Mouse (Mus musculus) liver, embryonic 16.5 days (tissue): ENCODE results near the gene Wnt10b. TPM values are rescaled to one million over a fixed set of nuclear protein-coding genes. Genes with fewer than 3 reads are reported as not detected.

Source experiments
- ATAC-seq: fragments of 200-750 bp; cut with Nextera tagmentation; 2 replicates; pipeline ENCODE4 v1.8.0; 2017; ENCODE audit warnings: low read depth, mild to moderate bottlenecking, moderate number of reproducible peaks, moderate library complexity
- H3K27ac ChIP-seq: fragments of 300-500 bp; sonication (generic); 2 replicates; pipeline ENCODE4 v1.5.1; 2014; ENCODE audit warnings: mild to moderate bottlenecking, low read length
- H3K27me3 ChIP-seq: fragments of 300-500 bp; sonication (generic); 2 replicates; pipeline ENCODE4 v1.6.1; 2014; ENCODE audit warnings: low read depth, low read length, mixed read lengths; ENCODE audit not compliant: control insufficient read depth, insufficient read depth
- H3K36me3 ChIP-seq: fragments of 300-500 bp; sonication (generic); 2 replicates; pipeline ENCODE4 v1.6.1; 2014; ENCODE audit warnings: mild to moderate bottlenecking; ENCODE audit not compliant: control insufficient read depth, insufficient read depth
- H3K4me1 ChIP-seq: fragments of 300-500 bp; sonication (generic); 2 replicates; pipeline ENCODE4 v1.6.1; 2014; ENCODE audit warnings: low read depth, low read length, mixed read lengths; ENCODE audit not compliant: control insufficient read depth
- H3K4me2 ChIP-seq: fragments of 300-500 bp; sonication (generic); 2 replicates; pipeline ENCODE4 v1.6.1; 2014; ENCODE audit warnings: low read depth, low read length, mixed read lengths
- H3K4me3 ChIP-seq: fragments of 300-500 bp; sonication (generic); 2 replicates; pipeline ENCODE4 v1.5.1; 2014; ENCODE audit warnings: low read depth, mild to moderate bottlenecking, low read length
- H3K9ac ChIP-seq: fragments of 300-500 bp; sonication (generic); 2 replicates; pipeline ENCODE4 v1.6.1; 2014; ENCODE audit warnings: low read depth, low read length
- H3K9me3 ChIP-seq: fragments of 300-500 bp; sonication (generic); replicated peaks from 2 replicates; pipeline ENCODE4 v1.6.1; 2016; ENCODE audit warnings: low read length; ENCODE audit not compliant: control insufficient read depth
- WGBS: fragments of 180-500 bp; shearing (Covaris S2); extraction: QIAGEN DNeasy Blood & Tissue Kit; methylation state at CpG from one replicate; pipeline ENCODE4 v1.1.7; 2014; ENCODE audit not compliant: insufficient replicate concordance; 5-methylcytosine and 5-hydroxymethylcytosine counted together
- polyA plus RNA-seq: library from polyadenylated mRNA; unstranded; fragments of >200 nt; fragmentation: Nextera tagmentation; extraction: Ambion mirVana; gene quantifications from 2 replicates; pipeline ENCODE4 v1.2.1, GENCODE M21; 2015

Wnt10b gene
- polyA plus RNA-seq, 1 experiment from 2014 or later = not detected

GRCm38 (mm10) chr15:98729791-98730545 is 48.0 kb downstream of the Wnt10b start:
- Histone ChIP-seq H3K9ac (no peak overlapping the region), H3K27ac (no peak overlapping the region), H3K27me3 (peaks cover 12% of the 10 kb centered on the region; the same call in 1 of the 2 replicates), H3K4me2 (no peak overlapping the region), H3K4me3 (no peak overlapping the region), H3K36me3 (no peaks in the 10 kb centered on the region), H3K9me3 (no peaks in the 10 kb centered on the region), H3K4me1 (peaks cover 25% of the 10 kb centered on the region)
- no peak for ATAC-seq
- 31% methylated on average over 7 of the region's 7 CpGs for WGBS

GRCm38 (mm10) chr15:98728366-98728765 is 49.6 kb downstream of the Wnt10b start:
- no peak for ATAC-seq
- peak overlapping the region; percentile 63; the same call in 1 of the 2 replicates for H3K4me2 ChIP-seq
- no peak overlapping the region for H3K27ac ChIP-seq
- H3K36me3 ChIP-seq = no peaks in the 10 kb centered on the region
- no peak overlapping the region for H3K9ac ChIP-seq
- H3K4me1 ChIP-seq = peaks cover 21% of the 10 kb centered on the region
- 20% methylated on average over 9 of the region's 9 CpGs for WGBS
- H3K27me3 ChIP-seq = peaks cover 12% of the 10 kb centered on the region; the same call in 1 of the 2 replicates
- H3K9me3 ChIP-seq = no peaks in the 10 kb centered on the region
- H3K4me3 ChIP-seq = no peak overlapping the region; the same call in 1 of the 2 replicates

- Histone ChIP-seq H3K36me3 (no peaks in the 10 kb centered on the region), H3K9me3 (no peaks in the 10 kb centered on the region), H3K4me3 (peak within 1 kb of the TSS; percentile 61), H3K4me2 (peak within 1 kb of the TSS; percentile 63), H3K9ac (peak within 1 kb of the TSS; percentile 65), H3K27ac (peak within 1 kb of the TSS; percentile 58), H3K4me1 (peaks cover 15% of the 10 kb centered on the region), H3K27me3 (peaks cover 12% of the 10 kb centered on the region; the same call in 1 of the 2 replicates)
- WGBS = under 1% methylated on average over 39 of the region's 39 CpGs
- peak; percentile 82 for ATAC-seq
Observed at GRCm38 (mm10) chr15:98727443-98728321, 50.3 kb downstream of the Wnt10b start, which contains the start of gene Fkbp11. Fkbp11 (minus strand) TSS chr15:98728198.

- Histone ChIP-seq H3K36me3 (no peaks in the 10 kb centered on the region), H3K4me1 (peaks cover 13% of the 10 kb centered on the region), H3K4me2 (peak overlapping the region; percentile 63), H3K9me3 (no peaks in the 10 kb centered on the region), H3K27ac (no peak overlapping the region), H3K9ac (0 out of 2 replicates have a peak overlapping the region, but pooled peaks have one; percentile 65), H3K27me3 (peaks cover 12% of the 10 kb centered on the region; the same call in 1 of the 2 replicates), H3K4me3 (peak overlapping the region; percentile 61)
- ATAC-seq = no peak
- 49% methylated on average over 7 of the region's 7 CpGs for WGBS
Observed at GRCm38 (mm10) chr15:98726746-98727145, 51.2 kb downstream of the Wnt10b start.

GRCm38 (mm10) chr15:98726079-98726478 is 51.9 kb downstream of the Wnt10b start:
- H3K27ac ChIP-seq = no peak overlapping the region
- no peak for ATAC-seq
- H3K36me3 ChIP-seq = no peaks in the 10 kb centered on the region
- H3K9ac ChIP-seq = no peak overlapping the region
- no peaks in the 10 kb centered on the region for H3K9me3 ChIP-seq
- H3K4me1 ChIP-seq = peaks cover 12% of the 10 kb centered on the region
- peaks cover 12% of the 10 kb centered on the region; the same call in 1 of the 2 replicates for H3K27me3 ChIP-seq
- no peak overlapping the region; the same call in 1 of the 2 replicates for H3K4me2 ChIP-seq
- whole genome bisulfite sequencing = 53% methylated on average over 4 of the region's 4 CpGs
- no peak overlapping the region for H3K4me3 ChIP-seq

- Histone ChIP-seq H3K4me2 (no peak overlapping the region), H3K4me3 (no peak overlapping the region), H3K27me3 (peaks cover 12% of the 10 kb centered on the region; the same call in 1 of the 2 replicates), H3K9me3 (no peaks in the 10 kb centered on the region), H3K27ac (no peak overlapping the region), H3K4me1 (peaks cover 8% of the 10 kb centered on the region), H3K36me3 (no peaks in the 10 kb centered on the region), H3K9ac (no peak overlapping the region)
- WGBS = 48% methylated on average over 19 of the region's 19 CpGs
- no peak for ATAC-seq
Observed at GRCm38 (mm10) chr15:98724441-98724840, 53.5 kb downstream of the Wnt10b start.

- Histone ChIP-seq H3K27ac (no peak overlapping the region), H3K9ac (no peak overlapping the region), H3K4me2 (no peak overlapping the region), H3K27me3 (no peaks in the 10 kb centered on the region; the same call in 1 of the 2 replicates), H3K36me3 (no peaks in the 10 kb centered on the region), H3K4me3 (no peak overlapping the region), H3K4me1 (peaks cover 5% of the 10 kb centered on the region; the same call in 1 of the 2 replicates), H3K9me3 (no peaks in the 10 kb centered on the region)
- ATAC-seq = no peak
- WGBS = 24% methylated on average over 14 of the region's 14 CpGs
Observed at GRCm38 (mm10) chr15:98722854-98723253, 55.1 kb downstream of the Wnt10b start.

- H3K27me3 ChIP-seq = no peaks in the 10 kb centered on the region; the same call in 1 of the 2 replicates
- 69% methylated on average over 8 of the region's 8 CpGs for WGBS
- H3K9me3 ChIP-seq = no peaks in the 10 kb centered on the region
- ATAC-seq = no peak
- no peak overlapping the region for H3K4me2 ChIP-seq
- H3K4me1 ChIP-seq = peaks cover 2% of the 10 kb centered on the region; the same call in 1 of the 2 replicates
- no peak overlapping the region for H3K27ac ChIP-seq
- H3K4me3 ChIP-seq = no peak overlapping the region
- no peak overlapping the region for H3K9ac ChIP-seq
- no peaks in the 10 kb centered on the region for H3K36me3 ChIP-seq
Observed at GRCm38 (mm10) chr15:98722191-98722590, 55.8 kb downstream of the Wnt10b start.
